Mouse (Mus musculus): Measurements from ENCODE around the gene Plekho2.

DNA sequence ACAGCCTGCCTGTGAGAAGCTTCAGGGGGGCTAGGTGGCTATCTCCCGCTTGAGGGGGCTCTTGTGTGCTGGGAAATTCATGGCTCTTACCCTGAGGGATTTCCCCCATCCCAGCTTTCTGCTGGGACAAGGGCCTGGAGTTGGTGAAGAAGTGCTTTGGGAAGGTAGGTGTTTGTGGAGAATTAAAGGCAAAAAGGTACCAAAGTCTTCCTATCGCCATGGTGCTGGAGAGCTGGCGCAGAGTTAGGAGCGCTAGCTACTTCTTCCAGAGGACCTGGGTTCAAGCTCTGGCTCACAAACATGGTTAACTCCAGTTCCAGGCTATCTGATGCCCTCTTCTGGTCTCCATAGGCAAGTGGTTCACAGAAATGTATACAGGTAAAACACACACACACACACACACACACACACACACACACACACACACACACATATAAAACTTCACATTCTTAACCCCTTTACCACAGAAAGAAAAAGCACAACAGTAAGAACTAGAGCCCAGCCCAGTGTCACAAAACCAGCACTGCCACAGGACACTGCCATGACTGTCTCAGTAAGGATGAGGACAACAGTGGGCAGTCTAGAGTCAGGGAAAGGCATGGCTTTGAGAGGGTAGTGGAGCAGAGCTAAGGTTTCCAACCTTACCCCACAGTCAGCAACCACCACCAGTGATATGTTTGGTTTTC is 2.2 kb downstream of the Plekho2 start:
- TF ChIP-seq EP300 (IDR thresholded peaks at IDR 0.05): no peak
- no peak for TF ChIP-seq CTCF (IDR thresholded peaks at IDR 0.05)
